23 mouse cellular contexts compared by ENCODE assay signal in the genomic region with DNA sequence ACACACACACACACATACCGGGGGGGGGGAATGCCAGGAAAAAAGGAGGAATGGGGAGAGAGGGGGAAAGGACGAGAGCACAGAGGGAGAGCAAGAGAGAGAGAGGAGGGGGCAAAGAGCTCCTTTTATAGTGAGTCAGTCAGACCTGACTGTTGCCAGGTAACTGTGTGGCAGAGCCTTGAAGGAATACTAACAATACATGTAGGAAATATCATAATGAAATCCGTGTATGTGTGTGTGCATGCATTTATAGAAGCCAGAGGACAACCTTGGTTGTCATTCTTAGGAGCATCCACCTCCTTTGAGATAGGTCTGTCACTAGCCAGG.
A peak's percentile ranks its signal among the peaks of the same experiment; 100 is the strongest.
DNase-seq lines count a peak whose midpoint lies in the region; ATAC-seq lines count a peak whose summit lies in the region.
"Had no signal": no experiment of that assay in that cellular context is flagged by ENCODE, and none has a peak within 500 bp of the region (broad histone marks: within the 10 kb centered on the region; RNA-seq: fewer than 3 reads in every experiment).

No protein-coding gene starts in this region.

- peak; percentile 28; the same call in 1 of the 2 replicates for ATAC-seq in hindbrain, embryonic 12.5 days (ENCODE audit: low FRiP score)
- no peak for ATAC-seq in hindbrain, embryonic 11.5 days (ENCODE audit: low FRiP score)
- peak; percentile 7; the same call in 1 of the 2 replicates for ATAC-seq in forebrain, embryonic 12.5 days (ENCODE audit: low FRiP score)
- peak; percentile 50 for ATAC-seq in hindbrain, embryonic 14.5 days (ENCODE audit: low FRiP score)
- peak; percentile 83 for ATAC-seq in midbrain, embryonic 16.5 days

- no peaks in the 10 kb centered on the region for H3K27me3 ChIP-seq in hindbrain, embryonic 12.5 days
- no peaks in the 10 kb centered on the region for H3K27me3 ChIP-seq in hindbrain, embryonic 11.5 days (ENCODE audit: control insufficient read depth, insufficient read depth, low read length)
- no peaks in the 10 kb centered on the region for H3K27me3 ChIP-seq in forebrain, embryonic 12.5 days
- no peaks in the 10 kb centered on the region for H3K27me3 ChIP-seq in hindbrain, embryonic 14.5 days (ENCODE audit: control insufficient read depth, insufficient read depth, low read length)
- no peaks in the 10 kb centered on the region for H3K27me3 ChIP-seq in midbrain, embryonic 16.5 days (ENCODE audit: control insufficient read depth, insufficient read depth, low read depth, low read length)
- H3K27me3 ChIP-seq: limb, embryonic 15.5 days had no signal

- H3K4me1 ChIP-seq in hindbrain, embryonic 12.5 days = 0 out of 2 replicates have a peak, but pooled peaks cover 2% of the 10 kb centered on the region
- no peaks in the 10 kb centered on the region for H3K4me1 ChIP-seq in hindbrain, embryonic 11.5 days (replicated peaks; ENCODE audit: control insufficient read depth, insufficient read depth, low read length)
- H3K4me1 ChIP-seq in forebrain, embryonic 12.5 days = peaks cover 10% of the 10 kb centered on the region; the same call in 1 of the 2 replicates
- peaks cover 5% of the 10 kb centered on the region for H3K4me1 ChIP-seq in hindbrain, embryonic 14.5 days (replicated peaks; ENCODE audit: control insufficient read depth, insufficient read depth, low read length)
- H3K4me1 ChIP-seq in midbrain, embryonic 16.5 days (ENCODE audit: control insufficient read depth, insufficient read depth, low read length) = peaks cover 9% of the 10 kb centered on the region
- H3K4me1 ChIP-seq: limb, embryonic 15.5 days; megakaryocyte, embryonic 14.5 days had no signal

- H3K4me3 ChIP-seq in hindbrain, embryonic 12.5 days = no peak overlapping the region
- H3K4me3 ChIP-seq in hindbrain, embryonic 11.5 days (ENCODE audit: low read depth, low read length) = no peak overlapping the region
- H3K4me3 ChIP-seq in forebrain, embryonic 12.5 days (replicated peaks) = no peak overlapping the region
- no peak overlapping the region for H3K4me3 ChIP-seq in hindbrain, embryonic 14.5 days (replicated peaks; ENCODE audit: low read length)
- H3K4me3 ChIP-seq in midbrain, embryonic 16.5 days (ENCODE audit: low read depth, low read length) = no peak overlapping the region; the same call in 1 of the 2 replicates
- H3K4me3 ChIP-seq: embryonic facial prominence, embryonic 10.5 days; heart, embryonic 13.5 days; limb, embryonic 15.5 days; megakaryocyte, embryonic 14.5 days had no signal

- H3K36me3 ChIP-seq in hindbrain, embryonic 12.5 days = no peaks in the 10 kb centered on the region
- no peaks in the 10 kb centered on the region for H3K36me3 ChIP-seq in hindbrain, embryonic 11.5 days (ENCODE audit: control insufficient read depth, insufficient read depth, low read length)
- H3K36me3 ChIP-seq in forebrain, embryonic 12.5 days (replicated peaks) = no peaks in the 10 kb centered on the region
- no peaks in the 10 kb centered on the region for H3K36me3 ChIP-seq in hindbrain, embryonic 14.5 days (replicated peaks; ENCODE audit: control insufficient read depth, insufficient read depth)
- H3K36me3 ChIP-seq in midbrain, embryonic 16.5 days (ENCODE audit: control insufficient read depth, insufficient read depth, low read length) = no peaks in the 10 kb centered on the region
- H3K36me3 ChIP-seq: embryonic facial prominence, embryonic 10.5 days; heart, embryonic 13.5 days; limb, embryonic 15.5 days had no signal

- H3K4me2 ChIP-seq in hindbrain, embryonic 12.5 days (replicated peaks) = no peak overlapping the region
- H3K4me2 ChIP-seq in hindbrain, embryonic 11.5 days (replicated peaks; ENCODE audit: low read depth, low read length) = no peak overlapping the region
- no peak overlapping the region for H3K4me2 ChIP-seq in forebrain, embryonic 12.5 days
- peak overlapping the region; percentile 33; the same call in 1 of the 2 replicates for H3K4me2 ChIP-seq in hindbrain, embryonic 14.5 days (replicated peaks)
- peak overlapping the region; percentile 40 for H3K4me2 ChIP-seq in midbrain, embryonic 16.5 days (ENCODE audit: low read length)
- H3K4me2 ChIP-seq: heart, embryonic 13.5 days; limb, embryonic 15.5 days; lung, embryonic 14.5 days had no signal

- 31% methylated on average over 2 of the region's 3 CpGs for WGBS in hindbrain, embryonic 12.5 days
- WGBS in hindbrain, embryonic 11.5 days = 47% methylated on average over 1 of the region's 3 CpGs
- WGBS in forebrain, embryonic 12.5 days = 46% methylated on average over 3 of the region's 3 CpGs
- 40% methylated on average over 3 of the region's 3 CpGs for WGBS in hindbrain, embryonic 14.5 days
- 46% methylated on average over 3 of the region's 3 CpGs for WGBS in midbrain, embryonic 16.5 days

- no peak for DNase-seq in hindbrain, embryonic 11.5 days (ENCODE audit: low spot score)
- no peak for DNase-seq in hindbrain, embryonic 14.5 days (ENCODE audit: low spot score)
- DNase-seq in ovary, postnatal 10 days (ENCODE audit: low spot score) = no peak
- no peak for DNase-seq in cerebellum, postnatal 36 days
- no peak for DNase-seq in embryo, embryonic 11 days
- DNase-seq: adrenal gland, postnatal 10 days; cerebellum, adult 8-10 months; gastrocnemius, postnatal 25 days; heart, adult 18-20 months; heart, postnatal 14 days; kidney, adult 11 months; left cerebral cortex, postnatal 4 days; lung, embryonic 14.5 days; thymus, adult 18-20 months; thymus, postnatal 4 days had no signal

- H3K9me3 ChIP-seq in hindbrain, embryonic 12.5 days (replicated peaks) = no peaks in the 10 kb centered on the region
- H3K9me3 ChIP-seq in hindbrain, embryonic 11.5 days (ENCODE audit: control insufficient read depth, low read length) = no peaks in the 10 kb centered on the region
- no peaks in the 10 kb centered on the region for H3K9me3 ChIP-seq in forebrain, embryonic 12.5 days
- H3K9me3 ChIP-seq in hindbrain, embryonic 14.5 days (ENCODE audit: control insufficient read depth, low read length) = no peaks in the 10 kb centered on the region
- H3K9me3 ChIP-seq in midbrain, embryonic 16.5 days (replicated peaks; ENCODE audit: control insufficient read depth, low read length, poor library complexity, severe bottlenecking) = no peaks in the 10 kb centered on the region
- H3K9me3 ChIP-seq: embryonic facial prominence, embryonic 10.5 days; heart, embryonic 13.5 days; limb, embryonic 15.5 days had no signal

- no peak overlapping the region for H3K9ac ChIP-seq in hindbrain, embryonic 12.5 days
- no peak overlapping the region for H3K9ac ChIP-seq in hindbrain, embryonic 11.5 days (ENCODE audit: low read depth, low read length)
- H3K9ac ChIP-seq in forebrain, embryonic 12.5 days = no peak overlapping the region
- 0 out of 2 replicates have a peak overlapping the region, but pooled peaks have one; percentile 16 for H3K9ac ChIP-seq in hindbrain, embryonic 14.5 days
- 0 out of 2 replicates have a peak overlapping the region, but pooled peaks have one; percentile 34 for H3K9ac ChIP-seq in midbrain, embryonic 16.5 days (ENCODE audit: low read depth, low read length)
- H3K9ac ChIP-seq: heart, embryonic 13.5 days; limb, embryonic 15.5 days; liver, embryonic 14.5 days; lung, embryonic 14.5 days had no signal

- peak overlapping the region; percentile 73 for H3K27ac ChIP-seq in hindbrain, embryonic 12.5 days
- H3K27ac ChIP-seq in hindbrain, embryonic 11.5 days (ENCODE audit: low read depth, low read length) = no peak overlapping the region
- no peak overlapping the region for H3K27ac ChIP-seq in forebrain, embryonic 12.5 days
- peak overlapping the region; percentile 91 for H3K27ac ChIP-seq in hindbrain, embryonic 14.5 days
- peak overlapping the region; percentile 85 for H3K27ac ChIP-seq in midbrain, embryonic 16.5 days (ENCODE audit: low read length)
- H3K27ac ChIP-seq: embryonic facial prominence, embryonic 10.5 days; heart, embryonic 13.5 days; limb, embryonic 15.5 days; liver, embryonic 14.5 days had no signal

Comparison
In these comparisons a context has a peak if more than half of its experiments do, and no peak if none do; other contexts are left out.
1. H3K27ac ChIP-seq: peak in hindbrain, embryonic 12.5 days (single experiment), hindbrain, embryonic 14.5 days (single experiment) and midbrain, embryonic 16.5 days (single experiment); none in hindbrain, embryonic 11.5 days (single experiment) and forebrain, embryonic 12.5 days (single experiment).
2. H3K4me2 ChIP-seq: peak in hindbrain, embryonic 14.5 days (single experiment) and midbrain, embryonic 16.5 days (single experiment); none in hindbrain, embryonic 12.5 days (single experiment), hindbrain, embryonic 11.5 days (single experiment) and forebrain, embryonic 12.5 days (single experiment).
3. H3K9ac ChIP-seq: peak in hindbrain, embryonic 14.5 days (single experiment) and midbrain, embryonic 16.5 days (single experiment); none in hindbrain, embryonic 12.5 days (single experiment), hindbrain, embryonic 11.5 days (single experiment) and forebrain, embryonic 12.5 days (single experiment).